Mouse (Mus musculus) liver, adult 2 months (tissue): ENCODE results near the gene Gm20661.

Experiments used
- CTCF ChIP-seq: fragments of 200-500 bp; IDR thresholded peaks from 2 replicates; pipeline ENCODE4 v1.5.1; 2011; ENCODE audit warnings: low read depth, low read length, control low read depth
- POLR2A ChIP-seq: fragments of 200-500 bp; IDR thresholded peaks from 2 replicates; pipeline ENCODE4 v1.6.1; 2011; ENCODE audit warnings: low read length, control low read depth; ENCODE audit not compliant: insufficient read depth; ENCODE audit errors: extremely low read depth

- TF ChIP-seq CTCF (no peak), POLR2A (no peak)
These were observed 33.5 kb upstream of the Gm20661 start for GRCm38 (mm10) chr9:107949184-107949921.
